9 mouse cellular contexts compared by ENCODE assay signal in genomic region chr7:100907231-100907630, GRCm38 (mm10). TPM values are rescaled to one million over a fixed set of nuclear protein-coding genes. Genes with fewer than 3 reads are reported as not detected.
DNase-seq lines count a peak whose midpoint lies in the region; ATAC-seq and TF ChIP-seq lines count a peak whose summit lies in the region.
"Had no signal": no experiment of that assay in that cellular context is flagged by ENCODE, and none has a peak within 500 bp of the region (broad histone marks: within the 10 kb centered on the region; RNA-seq: fewer than 3 reads in every experiment).

No protein-coding gene starts in this region.

- intact Hi-C loops in heart, adult 2 months (cut with DNase I), result loop anchor here (1.0 to 2.0 kb wide), 3 partner anchors 25 to 146 kb away; partner anchors contain the start of gene Arhgef17

- peaks cover 51% of the 10 kb centered on the region for H3K4me1 ChIP-seq in embryonic facial prominence, embryonic 13.5 days
- H3K4me1 ChIP-seq in heart, adult 2 months (ENCODE audit: control insufficient read depth, insufficient read depth, low read length), result peaks cover 18% of the 10 kb centered on the region
- peaks cover 70% of the 10 kb centered on the region for H3K4me1 ChIP-seq in kidney, embryonic 15.5 days
- no peaks in the 10 kb centered on the region for H3K4me1 ChIP-seq in liver, adult 2 months (ENCODE audit: control insufficient read depth, insufficient read depth, low read length)

- TF ChIP-seq POLR2A in heart, adult 2 months (IDR thresholded peaks at IDR 0.05; ENCODE audit: insufficient read depth, low read depth, low read length), result no peak
- no peak for TF ChIP-seq POLR2A in liver, adult 2 months (IDR thresholded peaks at IDR 0.05; ENCODE audit: extremely low read depth, insufficient read depth, low read length)

- peak overlapping the region; percentile 48 for H3K4me2 ChIP-seq in embryonic facial prominence, embryonic 13.5 days
- H3K4me2 ChIP-seq in kidney, embryonic 15.5 days, result peak overlapping the region; percentile 29

- WGBS in embryonic facial prominence, embryonic 13.5 days, result 0% methylated on average over 1 of the region's 1 CpGs
- WGBS in heart, adult 2 months, result 0% methylated on average over 1 of the region's 1 CpGs
- WGBS in kidney, embryonic 15.5 days, result 0% methylated on average over 1 of the region's 1 CpGs
- WGBS in liver, adult 2 months, result 0% methylated on average over 1 of the region's 1 CpGs

- DNase-seq in CD8-positive naive resting alpha-beta T cell, adult 2 months (ENCODE audit: low read depth in 2 of 2, low spot score in 2 of 2), result peak; percentile 67 to 77
- peak; percentile 82 to 84 for DNase-seq in adrenal gland, postnatal 36 days
- DNase-seq in heart, adult 2 months, result peak; percentile 84 to 90
- peak; percentile 30 for DNase-seq in liver, adult 2 months (ENCODE audit: extremely low read depth, low read depth, low spot score)
- DNase-seq in ovary, postnatal 14 days (ENCODE audit: low spot score), result peak; percentile 86
- peak; percentile 77 for DNase-seq in thymus, postnatal 25 days

- peaks cover 34% of the 10 kb centered on the region for H3K36me3 ChIP-seq in embryonic facial prominence, embryonic 13.5 days
- H3K36me3 ChIP-seq in heart, adult 2 months (ENCODE audit: control insufficient read depth, insufficient read depth, low read length), result no peaks in the 10 kb centered on the region
- peaks cover 32% of the 10 kb centered on the region for H3K36me3 ChIP-seq in kidney, embryonic 15.5 days
- no peaks in the 10 kb centered on the region for H3K36me3 ChIP-seq in liver, adult 2 months (ENCODE audit: control insufficient read depth, insufficient read depth, low read length)

- no peaks in the 10 kb centered on the region for H3K9me3 ChIP-seq in embryonic facial prominence, embryonic 13.5 days
- no peaks in the 10 kb centered on the region for H3K9me3 ChIP-seq in kidney, embryonic 15.5 days (replicated peaks)
- H3K9me3 ChIP-seq: megakaryocyte, embryonic 14.5 days had no signal

- peaks cover 5% of the 10 kb centered on the region for H3K79me2 ChIP-seq in heart, adult 2 months (replicated peaks; ENCODE audit: control insufficient read depth, insufficient read depth, low read length)
- H3K79me2 ChIP-seq in liver, adult 2 months (ENCODE audit: control insufficient read depth, insufficient read depth, low read length), result no peaks in the 10 kb centered on the region

- H3K4me3 ChIP-seq in embryonic facial prominence, embryonic 13.5 days, result peak overlapping the region; percentile 20
- H3K4me3 ChIP-seq in heart, adult 2 months, result no peak overlapping the region
- no peak overlapping the region for H3K4me3 ChIP-seq in kidney, embryonic 15.5 days (replicated peaks)
- H3K4me3 ChIP-seq in liver, adult 2 months (ENCODE audit: insufficient read depth, low read depth, low read length), result no peak overlapping the region
- H3K4me3 ChIP-seq: megakaryocyte, embryonic 14.5 days had no signal

- peak overlapping the region; percentile 45; the same call in 1 of the 2 replicates for H3K9ac ChIP-seq in embryonic facial prominence, embryonic 13.5 days
- H3K9ac ChIP-seq in heart, adult 2 months (ENCODE audit: low read depth, low read length), result no peak overlapping the region
- no peak overlapping the region for H3K9ac ChIP-seq in kidney, embryonic 15.5 days
- no peak overlapping the region for H3K9ac ChIP-seq in liver, adult 2 months (ENCODE audit: low read depth, low read length)

- H3K27ac ChIP-seq in embryonic facial prominence, embryonic 13.5 days, result peak overlapping the region; percentile 86
- H3K27ac ChIP-seq in heart, adult 2 months, result peak overlapping the region; percentile 29
- peak overlapping the region; percentile 87 for H3K27ac ChIP-seq in kidney, embryonic 15.5 days
- H3K27ac ChIP-seq in liver, adult 2 months (replicated peaks; ENCODE audit: insufficient read depth, low read depth, low read length), result no peak overlapping the region

- TF ChIP-seq CTCF in heart, adult 2 months (IDR thresholded peaks at IDR 0.05), result no peak
- TF ChIP-seq CTCF in liver, adult 2 months (IDR thresholded peaks at IDR 0.05; ENCODE audit: low read depth, low read length), result peak; percentile 97

- TF ChIP-seq EP300 in heart, adult 2 months (IDR thresholded peaks at IDR 0.05; ENCODE audit: insufficient read depth, low read depth, low read length), result peak; percentile 98

- H3K27me3 ChIP-seq in embryonic facial prominence, embryonic 13.5 days, result no peaks in the 10 kb centered on the region
- H3K27me3 ChIP-seq in heart, adult 2 months (ENCODE audit: control insufficient read depth, insufficient read depth, low read length), result no peaks in the 10 kb centered on the region
- no peaks in the 10 kb centered on the region for H3K27me3 ChIP-seq in kidney, embryonic 15.5 days
- H3K27me3 ChIP-seq in liver, adult 2 months (ENCODE audit: control insufficient read depth, insufficient read depth, low read length), result no peaks in the 10 kb centered on the region

- no peak for ATAC-seq in embryonic facial prominence, embryonic 13.5 days (ENCODE audit: insufficient number of reproducible peaks, insufficient read depth, low FRiP score, low TSS enrichment, low read depth)
- no peak for ATAC-seq in kidney, embryonic 15.5 days (replicated peaks; ENCODE audit: low FRiP score)

RNA-seq across cellular contexts. Expression of gene Arhgef17, which starts 24.7 kb away (rescaled TPM):
- 10 to 100 TPM; 63.3 to 69.0 TPM for total RNA-seq in adrenal gland, postnatal 36 days (2021)
- polyA plus RNA-seq in embryonic facial prominence, embryonic 13.5 days (2015; fragmentation: Nextera tagmentation; extraction: Ambion mirVana), result 8.0 and 8.3 TPM in 2 replicates
- 10 to 100 TPM; 26.2 to 28.4 TPM for total RNA-seq in heart, adult 2 months (2021)
- polyA plus RNA-seq in heart, adult 2 months (2012; rRNA removed), result 23.4 and 28.9 TPM in 2 replicates
- 9.1 and 12.2 TPM in 2 replicates for polyA plus RNA-seq in kidney, embryonic 15.5 days (2015; fragmentation: Nextera tagmentation; extraction: Ambion mirVana)
- 1.2 and 2.1 TPM in 2 replicates for total RNA-seq in liver, adult 2 months (2014; rRNA removed)
- polyA plus RNA-seq in liver, adult 2 months (2012; rRNA removed), result 1.4 and 1.8 TPM in 2 replicates

RNA-seq across cellular contexts. Expression of gene Relt, which starts 44.0 kb away (rescaled TPM):
- 1 to 10 TPM; 1.6 to 4.2 TPM for total RNA-seq in adrenal gland, postnatal 36 days (2021)
- polyA plus RNA-seq in embryonic facial prominence, embryonic 13.5 days (2015; fragmentation: Nextera tagmentation; extraction: Ambion mirVana), result 4.2 TPM in 2 replicates
- 1 to 10 TPM; 4.6 to 5.5 TPM for total RNA-seq in heart, adult 2 months (2021)
- 6.4 and 7.2 TPM in 2 replicates for polyA plus RNA-seq in heart, adult 2 months (2012; rRNA removed)
- polyA plus RNA-seq in kidney, embryonic 15.5 days (2015; fragmentation: Nextera tagmentation; extraction: Ambion mirVana), result 3.8 and 4.9 TPM in 2 replicates
- 0.37 and 2.1 TPM in 2 replicates for total RNA-seq in liver, adult 2 months (2014; rRNA removed)
- polyA plus RNA-seq in liver, adult 2 months (2012; rRNA removed), result 1.0 TPM in 2 replicates

Comparison
In these comparisons a context has a peak if more than half of its experiments do, and no peak if none do; other contexts are left out.
1. DNase-seq: peak in every context shown above with its lines; median percentile 87 in heart, adult 2 months; 86 in ovary, postnatal 14 days; 83 in adrenal gland, postnatal 36 days; 77 in thymus, postnatal 25 days; 72 in CD8-positive naive resting alpha-beta T cell, adult 2 months; 30 in liver, adult 2 months.